Mouse (Mus musculus): ENCODE measurements around the gene Prr19. TPM values are rescaled to one million over a fixed set of nuclear protein-coding genes. Genes with fewer than 3 reads are reported as not detected.
A peak's percentile ranks its signal among the peaks of the same experiment; 100 is the strongest.

Prr19 gene
- total RNA-seq, 2 experiments from 2014 or later = not detected

- DNase-seq = peak; percentile 5
Observed at GRCm38 (mm10) chr7:25293191-25293739, 7.9 kb upstream of the Prr19 start.

- DNase-seq = no peak
Observed at GRCm38 (mm10) chr7:25294495-25294894, 6.7 kb upstream of the Prr19 start.

GRCm38 (mm10) chr7:25294960-25295722 lies 6.1 kb upstream of the Prr19 start:
- DNase-seq = no peak

GRCm38 (mm10) chr7:25296945-25297453 lies 4.2 kb upstream of the Prr19 start:
- no peak for DNase-seq

- peak; percentile 60 for DNase-seq
Observed at GRCm38 (mm10) chr7:25297454-25298325, 3.5 kb upstream of the Prr19 start, which contains the start of gene Pafah1b3. Gene Pafah1b3 (minus strand): TSS chr7:25297986.

- no peak for DNase-seq
Observed at GRCm38 (mm10) chr7:25303003-25303684, 1.9 kb downstream of the Prr19 start.

- no peak for DNase-seq
Observed at GRCm38 (mm10) chr7:25303685-25304006, 2.4 kb downstream of the Prr19 start.

- DNase-seq = no peak
Observed at GRCm38 (mm10) chr7:25305481-25305880, 4.3 kb downstream of the Prr19 start.

GRCm38 (mm10) chr7:25305956-25306613 lies 4.9 kb downstream of the Prr19 start, which contains the start of gene Tmem145:
Gene Tmem145 (plus strand): TSS chr7:25306106.
- peak; percentile 46 for DNase-seq

- DNase-seq = no peak
Observed at GRCm38 (mm10) chr7:25306614-25306996, 5.4 kb downstream of the Prr19 start.

- no peak for DNase-seq
Observed at GRCm38 (mm10) chr7:25308702-25309318, 7.6 kb downstream of the Prr19 start.

GRCm38 (mm10) chr7:25309425-25309824 lies 8.2 kb downstream of the Prr19 start:
- no peak for DNase-seq

GRCm38 (mm10) chr7:25311193-25311592 lies 10.0 kb downstream of the Prr19 start:
- no peak for DNase-seq

- no peak for DNase-seq
Observed at GRCm38 (mm10) chr7:25313325-25313724, 12.1 kb downstream of the Prr19 start.

- no peak for DNase-seq
Observed at GRCm38 (mm10) chr7:25314606-25315305, 13.5 kb downstream of the Prr19 start.

GRCm38 (mm10) chr7:25315306-25316041 lies 14.3 kb downstream of the Prr19 start:
- DNase-seq = peak; percentile 29

- DNase-seq = peak; percentile 88
Observed at GRCm38 (mm10) chr7:25316532-25317445, 15.6 kb downstream of the Prr19 start, which contains the start of gene Megf8. Gene Megf8 (plus strand): TSS chr7:25317164.

- DNase-seq = peak; percentile 34
Observed at GRCm38 (mm10) chr7:25317446-25317999, 16.3 kb downstream of the Prr19 start.
